Comparison of ENCODE assay signal across 8 mouse cellular contexts in genomic region chr13:9093316-9094155, GRCm38 (mm10). TPM values are rescaled to one million over a fixed set of nuclear protein-coding genes. Genes with fewer than 3 reads are reported as not detected.
A peak's percentile ranks its signal among the peaks of the same experiment; 100 is the strongest.
DNase-seq lines count a peak whose midpoint lies in the region; ATAC-seq and TF ChIP-seq lines count a peak whose summit lies in the region.

Larp4b (plus strand) TSS chr13:9093881.

- no peak for TF ChIP-seq CTCF in lung, postnatal 0 days (IDR thresholded peaks at IDR 0.05)

- TF ChIP-seq EP300 in lung, postnatal 0 days (IDR thresholded peaks at IDR 0.05) = no peak

- peak within 1 kb of the TSS; percentile 95 for H3K27ac ChIP-seq in hindbrain, embryonic 10.5 days
- peak within 1 kb of the TSS; percentile 99 for H3K27ac ChIP-seq in lung, postnatal 0 days (ENCODE audit: low read length)

- 1% methylated on average over 92 of the region's 92 CpGs for whole genome bisulfite sequencing in hindbrain, embryonic 10.5 days
- 5% methylated on average over 61 of the region's 92 CpGs for WGBS in lung, postnatal 0 days

- peak within 1 kb of the TSS; percentile 100 for H3K4me3 ChIP-seq in hindbrain, embryonic 10.5 days
- peak within 1 kb of the TSS; percentile 96 for H3K4me3 ChIP-seq in lung, postnatal 0 days (ENCODE audit: low read depth, low read length)

- no peaks in the 10 kb centered on the region for H3K27me3 ChIP-seq in hindbrain, embryonic 10.5 days (ENCODE audit: insufficient read depth, poor library complexity, severe bottlenecking)
- H3K27me3 ChIP-seq in lung, postnatal 0 days (replicated peaks; ENCODE audit: insufficient read depth, low read length) = no peaks in the 10 kb centered on the region

- H3K9ac ChIP-seq in lung, postnatal 0 days (replicated peaks; ENCODE audit: low read depth) = peak within 1 kb of the TSS; percentile 94

- peak; percentile 92 for DNase-seq in MEL-GATA-1-ER (ENCODE audit: extremely low read depth, low read depth)
- DNase-seq in cerebellum, adult 8-10 months = peak; percentile 92
- peak; percentile 99 for DNase-seq in hindbrain, embryonic 10.5 days (ENCODE audit: low spot score)
- peak; percentile 97 for DNase-seq in layer of hippocampus, adult 9-11 months
- peak; percentile 99 for DNase-seq in lung, postnatal 0 days (ENCODE audit: low spot score)
- DNase-seq in ovary, postnatal 14 days (ENCODE audit: low spot score) = peak; percentile 89
- peak; percentile 97 for DNase-seq in thymus, postnatal 14 days

- H3K9me3 ChIP-seq in hindbrain, embryonic 10.5 days = no peaks in the 10 kb centered on the region
- no peaks in the 10 kb centered on the region for H3K9me3 ChIP-seq in lung, postnatal 0 days (ENCODE audit: low read length)

- H3K4me1 ChIP-seq in hindbrain, embryonic 10.5 days (replicated peaks) = peaks cover 22% of the 10 kb centered on the region
- H3K4me1 ChIP-seq in lung, postnatal 0 days (ENCODE audit: insufficient read depth, low read depth, low read length) = peaks cover 6% of the 10 kb centered on the region; the same call in 1 of the 2 replicates

- ATAC-seq in frontal cortex, adult (ENCODE audit: low TSS enrichment) = peak; percentile 99
- peak; percentile 100 for ATAC-seq in lung, postnatal 0 days

- H3K36me3 ChIP-seq in hindbrain, embryonic 10.5 days = no peaks in the 10 kb centered on the region
- H3K36me3 ChIP-seq in lung, postnatal 0 days (ENCODE audit: insufficient read depth, low read length) = no peaks in the 10 kb centered on the region

- H3K4me2 ChIP-seq in lung, postnatal 0 days (replicated peaks; ENCODE audit: low read depth, low read length) = peak within 1 kb of the TSS; percentile 86

RNA-seq across cellular contexts. Expression of gene Larp4b, which starts in this region (rescaled TPM):
- polyA plus RNA-seq in hindbrain, embryonic 10.5 days (2016; fragmentation: Nextera tagmentation; extraction: Ambion mirVana) = 25.9 and 31.5 TPM in 2 replicates
- polyA plus RNA-seq in lung, postnatal 0 days (2015; fragmentation: Nextera tagmentation; extraction: Ambion mirVana) = 27.2 and 27.7 TPM in 2 replicates

Comparison
In these comparisons a context has a peak if more than half of its experiments do, and no peak if none do; other contexts are left out.
1. Peak in every context shown above with its lines: DNase-seq, ATAC-seq, H3K4me3 ChIP-seq and H3K27ac ChIP-seq.